Mouse (Mus musculus): ENCODE data around the gene Olfr1443. TPM values are rescaled to one million over a fixed set of nuclear protein-coding genes. Genes with fewer than 3 reads are reported as not detected.
"Not testable (repeated sequence)": the region's sequence is repeated elsewhere in the genome, so short reads cannot be mapped to it uniquely, and the experiment has no call there.

Gene Olfr1443
- polyA plus RNA-seq, 1 experiment from 2014 or later: not detected

- 93% methylated on average over 7 of the region's 7 CpGs for WGBS
- ATAC-seq; H3K9me3 ChIP-seq (ENCODE audit: control insufficient read depth, low read length): not testable (repeated sequence)
Observed at GRCm38 (mm10) chr19:12721596-12721995, 43.7 kb downstream of the Olfr1443 start.

GRCm38 (mm10) chr19:12722308-12722707 lies 44.4 kb downstream of the Olfr1443 start:
- 77% methylated on average over 2 of the region's 3 CpGs for WGBS
- Histone ChIP-seq H3K4me3 (ENCODE audit: low read length) (no peak overlapping the region), H3K27me3 (replicated peaks; ENCODE audit: control insufficient read depth, insufficient read depth, low read length) (no peaks in the 10 kb centered on the region), H3K4me2 (ENCODE audit: low read length) (no peak overlapping the region), H3K9me3 (ENCODE audit: control insufficient read depth, low read length) (no peaks in the 10 kb centered on the region), H3K4me1 (ENCODE audit: control insufficient read depth, insufficient read depth, low read depth, low read length) (no peaks in the 10 kb centered on the region), H3K27ac (ENCODE audit: low read depth, low read length) (no peak overlapping the region), H3K36me3 (ENCODE audit: control insufficient read depth, insufficient read depth, low read length) (no peaks in the 10 kb centered on the region), H3K9ac (ENCODE audit: low read depth, low read length) (no peak overlapping the region)
- no peak for ATAC-seq

More at GRCm38 (mm10) chr19:12721596-12721995, 43.7 kb downstream of the Olfr1443 start:
- not testable (repeated sequence) for H3K27me3 ChIP-seq (replicated peaks; ENCODE audit: control insufficient read depth, insufficient read depth, low read length); H3K4me1 ChIP-seq (ENCODE audit: control insufficient read depth, insufficient read depth, low read depth, low read length); H3K4me2 ChIP-seq (ENCODE audit: low read length); H3K9ac ChIP-seq (ENCODE audit: low read depth, low read length); H3K27ac ChIP-seq (ENCODE audit: low read depth, low read length); H3K4me3 ChIP-seq (ENCODE audit: low read length); H3K36me3 ChIP-seq (ENCODE audit: control insufficient read depth, insufficient read depth, low read length)

- Histone ChIP-seq H3K27me3 (replicated peaks; ENCODE audit: control insufficient read depth, insufficient read depth, low read length) (no peaks in the 10 kb centered on the region), H3K9me3 (ENCODE audit: control insufficient read depth, low read length) (no peaks in the 10 kb centered on the region), H3K4me1 (ENCODE audit: control insufficient read depth, insufficient read depth, low read depth, low read length) (no peaks in the 10 kb centered on the region), H3K9ac (ENCODE audit: low read depth, low read length) (no peak overlapping the region), H3K27ac (ENCODE audit: low read depth, low read length) (no peak overlapping the region), H3K4me2 (ENCODE audit: low read length) (no peak overlapping the region), H3K4me3 (ENCODE audit: low read length) (no peak overlapping the region), H3K36me3 (ENCODE audit: control insufficient read depth, insufficient read depth, low read length) (no peaks in the 10 kb centered on the region)
- 75% methylated on average over 1 of the region's 1 CpGs for WGBS
- no peak for ATAC-seq
Observed at GRCm38 (mm10) chr19:12725851-12726250, 47.9 kb downstream of the Olfr1443 start.

GRCm38 (mm10) chr19:12731036-12731435 lies 53.1 kb downstream of the Olfr1443 start:
- Histone ChIP-seq H3K4me1 (ENCODE audit: control insufficient read depth, insufficient read depth, low read depth, low read length) (no peaks in the 10 kb centered on the region), H3K27ac (ENCODE audit: low read depth, low read length) (no peak overlapping the region), H3K9me3 (ENCODE audit: control insufficient read depth, low read length) (no peaks in the 10 kb centered on the region), H3K27me3 (replicated peaks; ENCODE audit: control insufficient read depth, insufficient read depth, low read length) (no peaks in the 10 kb centered on the region), H3K9ac (ENCODE audit: low read depth, low read length) (no peak overlapping the region), H3K36me3 (ENCODE audit: control insufficient read depth, insufficient read depth, low read length) (no peaks in the 10 kb centered on the region), H3K4me2 (ENCODE audit: low read length) (no peak overlapping the region), H3K4me3 (ENCODE audit: low read length) (no peak overlapping the region)
- ATAC-seq: no peak
- 64% methylated on average over 1 of the region's 1 CpGs for WGBS

- Histone ChIP-seq H3K27ac (ENCODE audit: low read depth, low read length) (no peak overlapping the region), H3K36me3 (ENCODE audit: control insufficient read depth, insufficient read depth, low read length) (no peaks in the 10 kb centered on the region), H3K4me2 (ENCODE audit: low read length) (no peak overlapping the region), H3K4me3 (ENCODE audit: low read length) (no peak overlapping the region), H3K9me3 (ENCODE audit: control insufficient read depth, low read length) (no peaks in the 10 kb centered on the region), H3K27me3 (replicated peaks; ENCODE audit: control insufficient read depth, insufficient read depth, low read length) (no peaks in the 10 kb centered on the region), H3K4me1 (ENCODE audit: control insufficient read depth, insufficient read depth, low read depth, low read length) (no peaks in the 10 kb centered on the region), H3K9ac (ENCODE audit: low read depth, low read length) (no peak overlapping the region)
- 98% methylated on average over 2 of the region's 2 CpGs for WGBS
- ATAC-seq: no peak
Observed at GRCm38 (mm10) chr19:12731950-12732349, 54.0 kb downstream of the Olfr1443 start.

Other genes starting within 250 kb of the Olfr1443 start
- gene Mpeg1, start 217.3 kb upstream of the Olfr1443 start, polyA plus RNA-seq (2015; fragmentation: Nextera tagmentation; extraction: Ambion mirVana): 0.66 and 0.77 TPM in 2 replicates
- 32.7 and 39.2 TPM in 2 replicates for gene Dtx4, start 176.7 kb upstream of the Olfr1443 start, polyA plus RNA-seq (2015; fragmentation: Nextera tagmentation; extraction: Ambion mirVana)
- gene Fam111a, start 132.4 kb upstream of the Olfr1443 start, polyA plus RNA-seq (2015; fragmentation: Nextera tagmentation; extraction: Ambion mirVana): 6.2 and 6.9 TPM in 2 replicates
- 0.11 and 0.20 TPM in 2 replicates for gene Gm4952, start 78.1 kb upstream of the Olfr1443 start, polyA plus RNA-seq (2015; fragmentation: Nextera tagmentation; extraction: Ambion mirVana)
- gene Glyat, start 44.8 kb upstream of the Olfr1443 start, polyA plus RNA-seq (2015; fragmentation: Nextera tagmentation; extraction: Ambion mirVana): not detected in 2 replicates
- gene Olfr1442, start 7.7 kb upstream of the Olfr1443 start, polyA plus RNA-seq (2015; fragmentation: Nextera tagmentation; extraction: Ambion mirVana): not detected in 2 replicates
- not detected in 2 replicates for gene Keg1, start 17.7 kb downstream of the Olfr1443 start, polyA plus RNA-seq (2015; fragmentation: Nextera tagmentation; extraction: Ambion mirVana)
- gene Cntf, start 87.5 kb downstream of the Olfr1443 start, polyA plus RNA-seq (2015; fragmentation: Nextera tagmentation; extraction: Ambion mirVana): 0.97 and 1.3 TPM in 2 replicates
- 10.5 TPM in 2 replicates for gene Zfp91, start 118.0 kb downstream of the Olfr1443 start, polyA plus RNA-seq (2015; fragmentation: Nextera tagmentation; extraction: Ambion mirVana)
- gene Lpxn, start 118.1 kb downstream of the Olfr1443 start, polyA plus RNA-seq (2015; fragmentation: Nextera tagmentation; extraction: Ambion mirVana): 0.84 and 1.2 TPM in 2 replicates
- gene Gm5244, start 168.6 kb downstream of the Olfr1443 start, polyA plus RNA-seq (2015; fragmentation: Nextera tagmentation; extraction: Ambion mirVana): not detected in 2 replicates
- not detected in 2 replicates for gene Olfr1444, start 179.2 kb downstream of the Olfr1443 start, polyA plus RNA-seq (2015; fragmentation: Nextera tagmentation; extraction: Ambion mirVana)
- not detected in 2 replicates for gene Olfr1445, start 205.7 kb downstream of the Olfr1443 start, polyA plus RNA-seq (2015; fragmentation: Nextera tagmentation; extraction: Ambion mirVana)
- not detected in 2 replicates for gene Olfr1446, start 215.4 kb downstream of the Olfr1443 start, polyA plus RNA-seq (2015; fragmentation: Nextera tagmentation; extraction: Ambion mirVana)
- not detected in 2 replicates for gene Olfr1447, start 225.6 kb downstream of the Olfr1443 start, polyA plus RNA-seq (2015; fragmentation: Nextera tagmentation; extraction: Ambion mirVana)
- gene Olfr1448, start 246.3 kb downstream of the Olfr1443 start, polyA plus RNA-seq (2015; fragmentation: Nextera tagmentation; extraction: Ambion mirVana): not detected in 2 replicates